Mouse (Mus musculus): ENCODE results near the gene Ankrd52.

Ankrd52 gene

GRCm38 (mm10) chr10:128370021-128370420 is 6.9 kb upstream of the Ankrd52 start:
- DNase-seq = no peak

GRCm38 (mm10) chr10:128370601-128371000 is 6.3 kb upstream of the Ankrd52 start:
- peak in 1 of 2 experiments; percentile 53 for DNase-seq

- no peak for DNase-seq
Observed at GRCm38 (mm10) chr10:128372142-128372541, 4.8 kb upstream of the Ankrd52 start.

- no peak for DNase-seq
Observed at GRCm38 (mm10) chr10:128372989-128373748, 3.7 kb upstream of the Ankrd52 start.

- no peak for DNase-seq
Observed at GRCm38 (mm10) chr10:128374393-128374792, 2.5 kb upstream of the Ankrd52 start.

GRCm38 (mm10) chr10:128376099-128376454 is 838 bp upstream of the Ankrd52 start:
- DNase-seq = no peak

GRCm38 (mm10) chr10:128377222-128377939 is 466 bp downstream of the Ankrd52 start:
- DNase-seq = peak; percentile 43 to 61

- peak in 1 of 2 experiments; percentile 18 for DNase-seq
Observed at GRCm38 (mm10) chr10:128377940-128378448, 1.1 kb downstream of the Ankrd52 start.

- DNase-seq = peak in 1 of 2 experiments; percentile 28
Observed at GRCm38 (mm10) chr10:128378462-128378861, 1.5 kb downstream of the Ankrd52 start.

GRCm38 (mm10) chr10:128379260-128379659 is 2.3 kb downstream of the Ankrd52 start:
- DNase-seq = peak in 1 of 2 experiments; percentile 35

GRCm38 (mm10) chr10:128380565-128380964 is 3.6 kb downstream of the Ankrd52 start:
- DNase-seq = peak; percentile 54 to 55

- peak in 1 of 2 experiments; percentile 36 for DNase-seq
Observed at GRCm38 (mm10) chr10:128382482-128382881, 5.6 kb downstream of the Ankrd52 start.

- DNase-seq = no peak
Observed at GRCm38 (mm10) chr10:128385902-128386301, 9.0 kb downstream of the Ankrd52 start.

- peak in 1 of 2 experiments; percentile 20 for DNase-seq
Observed at GRCm38 (mm10) chr10:128388941-128389340, 12.0 kb downstream of the Ankrd52 start.

GRCm38 (mm10) chr10:128389570-128389969 is 12.7 kb downstream of the Ankrd52 start:
- no peak for DNase-seq

GRCm38 (mm10) chr10:128390366-128390765 is 13.5 kb downstream of the Ankrd52 start:
- peak in 1 of 2 experiments; percentile 35 for DNase-seq

- peak in 1 of 2 experiments; percentile 25 for DNase-seq
Observed at GRCm38 (mm10) chr10:128391850-128392249, 14.9 kb downstream of the Ankrd52 start.

- DNase-seq = peak in 1 of 2 experiments; percentile 33
Observed at GRCm38 (mm10) chr10:128396017-128396673, 19.2 kb downstream of the Ankrd52 start.

- DNase-seq = peak; percentile 60 to 75
Observed at GRCm38 (mm10) chr10:128396716-128397264, 19.9 kb downstream of the Ankrd52 start.

- peak in 1 of 2 experiments; percentile 54 for DNase-seq
Observed at GRCm38 (mm10) chr10:128397466-128397865, 20.6 kb downstream of the Ankrd52 start.

GRCm38 (mm10) chr10:128400338-128400737 is 23.4 kb downstream of the Ankrd52 start:
- peak; percentile 76 to 90 for DNase-seq

GRCm38 (mm10) chr10:128401056-128401455 is 24.1 kb downstream of the Ankrd52 start, which contains the start of gene Slc39a5:
Slc39a5 (minus strand) TSS chr10:128401229.
- peak; percentile 60 to 79 for DNase-seq

GRCm38 (mm10) chr10:128401638-128402037 is 24.7 kb downstream of the Ankrd52 start:
- peak in 1 of 2 experiments; percentile 38 for DNase-seq
